In genomic region chr7:127912190-127912871, GRCm38 (mm10) we compare ENCODE assay signal across 8 mouse cellular contexts. TPM values are rescaled to one million over a fixed set of nuclear protein-coding genes. Genes with fewer than 3 reads are reported as not detected.
DNase-seq lines count a peak whose midpoint lies in the region; ATAC-seq and TF ChIP-seq lines count a peak whose summit lies in the region.

TSS of gene Kat8 (plus strand) at chr7:127912516.

- DNase-seq in ES-CJ7 (ENCODE audit: low read depth, low spot score) = peak; percentile 95
- DNase-seq in heart, postnatal 0 days (ENCODE audit: low spot score) = peak; percentile 93
- peak; percentile 94 to 96 for DNase-seq in kidney, postnatal 4 days
- peak; percentile 95 for DNase-seq in stomach, postnatal 0 days (ENCODE audit: low spot score)

- peak within 1 kb of the TSS; percentile 98 for H3K4me3 ChIP-seq in forebrain, embryonic 13.5 days
- peak within 1 kb of the TSS; percentile 96 for H3K4me3 ChIP-seq in heart, postnatal 0 days (ENCODE audit: low read depth, low read length)
- H3K4me3 ChIP-seq in liver, embryonic 15.5 days (replicated peaks) = peak within 1 kb of the TSS; percentile 71
- H3K4me3 ChIP-seq in neural tube, embryonic 12.5 days = peak within 1 kb of the TSS; percentile 95
- H3K4me3 ChIP-seq in stomach, postnatal 0 days (ENCODE audit: low read depth, low read length) = peak within 1 kb of the TSS; percentile 92

- no peak for TF ChIP-seq CTCF in heart, postnatal 0 days (IDR thresholded peaks at IDR 0.05; ENCODE audit: low read depth)
- no peak for TF ChIP-seq CTCF in stomach, postnatal 0 days (IDR thresholded peaks at IDR 0.05; ENCODE audit: low read depth)

- peak within 1 kb of the TSS; percentile 81 for H3K4me2 ChIP-seq in forebrain, embryonic 13.5 days
- peak within 1 kb of the TSS; percentile 87 for H3K4me2 ChIP-seq in heart, postnatal 0 days (ENCODE audit: low read depth, low read length)
- peak within 1 kb of the TSS; percentile 78 for H3K4me2 ChIP-seq in liver, embryonic 15.5 days
- peak within 1 kb of the TSS; percentile 78 for H3K4me2 ChIP-seq in neural tube, embryonic 12.5 days (replicated peaks)
- peak within 1 kb of the TSS; percentile 72 for H3K4me2 ChIP-seq in stomach, postnatal 0 days (replicated peaks; ENCODE audit: low read depth)

- H3K27me3 ChIP-seq in forebrain, embryonic 13.5 days = no peaks in the 10 kb centered on the region
- no peaks in the 10 kb centered on the region for H3K27me3 ChIP-seq in heart, postnatal 0 days (ENCODE audit: control insufficient read depth, insufficient read depth, low read length)
- H3K27me3 ChIP-seq in liver, embryonic 15.5 days = no peaks in the 10 kb centered on the region
- no peaks in the 10 kb centered on the region for H3K27me3 ChIP-seq in neural tube, embryonic 12.5 days (replicated peaks)
- H3K27me3 ChIP-seq in stomach, postnatal 0 days (ENCODE audit: control insufficient read depth, insufficient read depth, low read length) = no peaks in the 10 kb centered on the region

- peaks cover 52% of the 10 kb centered on the region for H3K36me3 ChIP-seq in forebrain, embryonic 13.5 days (ENCODE audit: poor library complexity, severe bottlenecking)
- H3K36me3 ChIP-seq in heart, postnatal 0 days (replicated peaks; ENCODE audit: control insufficient read depth, insufficient read depth, low read length) = peaks cover 40% of the 10 kb centered on the region
- peaks cover 50% of the 10 kb centered on the region for H3K36me3 ChIP-seq in liver, embryonic 15.5 days (replicated peaks)
- H3K36me3 ChIP-seq in neural tube, embryonic 12.5 days = peaks cover 38% of the 10 kb centered on the region
- peaks cover 12% of the 10 kb centered on the region for H3K36me3 ChIP-seq in stomach, postnatal 0 days (ENCODE audit: control insufficient read depth, insufficient read depth, low read length)

- peaks cover 14% of the 10 kb centered on the region for H3K4me1 ChIP-seq in forebrain, embryonic 13.5 days
- H3K4me1 ChIP-seq in heart, postnatal 0 days (ENCODE audit: control insufficient read depth, insufficient read depth) = 0 out of 2 replicates have a peak, but pooled peaks cover 11% of the 10 kb centered on the region
- H3K4me1 ChIP-seq in liver, embryonic 15.5 days (replicated peaks) = peaks cover 20% of the 10 kb centered on the region
- H3K4me1 ChIP-seq in neural tube, embryonic 12.5 days = peaks cover 5% of the 10 kb centered on the region
- H3K4me1 ChIP-seq in stomach, postnatal 0 days (replicated peaks; ENCODE audit: control insufficient read depth, insufficient read depth) = no peaks in the 10 kb centered on the region

- peak; percentile 88 for ATAC-seq in cerebellum, adult (ENCODE audit: insufficient number of reproducible peaks, low FRiP score, low TSS enrichment)
- peak; percentile 98 for ATAC-seq in forebrain, embryonic 13.5 days
- ATAC-seq in heart, postnatal 0 days (ENCODE audit: insufficient read depth, low read depth) = peak; percentile 95
- peak; percentile 97 for ATAC-seq in liver, embryonic 15.5 days (ENCODE audit: insufficient read depth)
- peak; percentile 94 for ATAC-seq in neural tube, embryonic 12.5 days (ENCODE audit: low FRiP score, low read depth)
- peak; percentile 96 for ATAC-seq in stomach, postnatal 0 days (ENCODE audit: low FRiP score, low TSS enrichment)

- peak; percentile 65; the same call in 1 of the 2 replicates for TF ChIP-seq EP300 in heart, postnatal 0 days (IDR thresholded peaks at IDR 0.05; ENCODE audit: low read depth)
- peak; percentile 8 for TF ChIP-seq EP300 in stomach, postnatal 0 days (optimal IDR thresholded peaks at IDR 0.05)

- peak within 1 kb of the TSS; percentile 77 for H3K9ac ChIP-seq in forebrain, embryonic 13.5 days
- H3K9ac ChIP-seq in heart, postnatal 0 days (replicated peaks; ENCODE audit: low read depth, low read length) = peak within 1 kb of the TSS; percentile 86
- peak within 1 kb of the TSS; percentile 56 for H3K9ac ChIP-seq in liver, embryonic 15.5 days
- H3K9ac ChIP-seq in neural tube, embryonic 12.5 days = peak within 1 kb of the TSS; percentile 81
- H3K9ac ChIP-seq in stomach, postnatal 0 days (ENCODE audit: low read length) = peak within 1 kb of the TSS; percentile 90

- WGBS in forebrain, embryonic 13.5 days = 1% methylated on average over 40 of the region's 40 CpGs
- WGBS in heart, postnatal 0 days = under 1% methylated on average over 40 of the region's 40 CpGs
- WGBS in liver, embryonic 15.5 days (ENCODE audit: insufficient replicate concordance) = 1% methylated on average over 40 of the region's 40 CpGs
- 1% methylated on average over 40 of the region's 40 CpGs for WGBS in neural tube, embryonic 12.5 days
- under 1% methylated on average over 39 of the region's 40 CpGs for WGBS in stomach, postnatal 0 days

- H3K27ac ChIP-seq in forebrain, embryonic 13.5 days = peak within 1 kb of the TSS; percentile 68
- H3K27ac ChIP-seq in heart, postnatal 0 days (ENCODE audit: low read depth) = peak within 1 kb of the TSS; percentile 86
- H3K27ac ChIP-seq in liver, embryonic 15.5 days (replicated peaks) = peak within 1 kb of the TSS; percentile 83
- H3K27ac ChIP-seq in neural tube, embryonic 12.5 days = peak within 1 kb of the TSS; percentile 53; the same call in 1 of the 2 replicates
- peak within 1 kb of the TSS; percentile 92 for H3K27ac ChIP-seq in stomach, postnatal 0 days (replicated peaks)

- no peaks in the 10 kb centered on the region for H3K9me3 ChIP-seq in forebrain, embryonic 13.5 days (replicated peaks)
- H3K9me3 ChIP-seq in heart, postnatal 0 days (replicated peaks; ENCODE audit: control insufficient read depth, low read length) = no peaks in the 10 kb centered on the region
- H3K9me3 ChIP-seq in liver, embryonic 15.5 days (replicated peaks) = no peaks in the 10 kb centered on the region
- no peaks in the 10 kb centered on the region for H3K9me3 ChIP-seq in neural tube, embryonic 12.5 days
- no peaks in the 10 kb centered on the region for H3K9me3 ChIP-seq in stomach, postnatal 0 days (ENCODE audit: control insufficient read depth, low read length)

RNA-seq across cellular contexts. Expression of gene Kat8, which starts in this region (rescaled TPM):
- polyA plus RNA-seq in forebrain, embryonic 13.5 days (2015; fragmentation: Nextera tagmentation; extraction: Ambion mirVana) = 49.8 and 51.1 TPM in 2 replicates
- 14.4 and 22.6 TPM in 2 replicates for total RNA-seq in heart, postnatal 0 days (2014; rRNA removed; ENCODE audit: low replicate concordance)
- 17.0 and 20.4 TPM in 2 replicates for polyA plus RNA-seq in heart, postnatal 0 days (2015; fragmentation: Nextera tagmentation; extraction: Ambion mirVana)
- polyA plus RNA-seq in liver, embryonic 15.5 days (2015; fragmentation: Nextera tagmentation; extraction: Ambion mirVana) = 15.0 TPM in 2 replicates
- polyA plus RNA-seq in neural tube, embryonic 12.5 days (2016; fragmentation: Nextera tagmentation; extraction: Ambion mirVana) = 50.9 and 51.0 TPM in 2 replicates
- polyA plus RNA-seq in stomach, postnatal 0 days (2015; fragmentation: Nextera tagmentation; extraction: Ambion mirVana) = 15.1 and 16.6 TPM in 2 replicates

Comparison
In these comparisons a context has a peak if more than half of its experiments do, and no peak if none do; other contexts are left out.
1. Peak in every context shown above with its lines: DNase-seq, ATAC-seq, H3K4me3 ChIP-seq and H3K27ac ChIP-seq.